Mouse (Mus musculus) heart, postnatal 0 days (tissue): ENCODE results near the gene Klrg2.

Source experiments
- CTCF ChIP-seq: IDR thresholded peaks from 2 replicates; pipeline ENCODE4 v1.5.1; 2016; ENCODE audit warnings: antibody characterized with exemption, control low read depth, low read depth
- EP300 ChIP-seq: IDR thresholded peaks from 2 replicates; pipeline ENCODE4 v1.6.1; 2016; ENCODE audit warnings: antibody characterized with exemption, low read depth

DNA sequence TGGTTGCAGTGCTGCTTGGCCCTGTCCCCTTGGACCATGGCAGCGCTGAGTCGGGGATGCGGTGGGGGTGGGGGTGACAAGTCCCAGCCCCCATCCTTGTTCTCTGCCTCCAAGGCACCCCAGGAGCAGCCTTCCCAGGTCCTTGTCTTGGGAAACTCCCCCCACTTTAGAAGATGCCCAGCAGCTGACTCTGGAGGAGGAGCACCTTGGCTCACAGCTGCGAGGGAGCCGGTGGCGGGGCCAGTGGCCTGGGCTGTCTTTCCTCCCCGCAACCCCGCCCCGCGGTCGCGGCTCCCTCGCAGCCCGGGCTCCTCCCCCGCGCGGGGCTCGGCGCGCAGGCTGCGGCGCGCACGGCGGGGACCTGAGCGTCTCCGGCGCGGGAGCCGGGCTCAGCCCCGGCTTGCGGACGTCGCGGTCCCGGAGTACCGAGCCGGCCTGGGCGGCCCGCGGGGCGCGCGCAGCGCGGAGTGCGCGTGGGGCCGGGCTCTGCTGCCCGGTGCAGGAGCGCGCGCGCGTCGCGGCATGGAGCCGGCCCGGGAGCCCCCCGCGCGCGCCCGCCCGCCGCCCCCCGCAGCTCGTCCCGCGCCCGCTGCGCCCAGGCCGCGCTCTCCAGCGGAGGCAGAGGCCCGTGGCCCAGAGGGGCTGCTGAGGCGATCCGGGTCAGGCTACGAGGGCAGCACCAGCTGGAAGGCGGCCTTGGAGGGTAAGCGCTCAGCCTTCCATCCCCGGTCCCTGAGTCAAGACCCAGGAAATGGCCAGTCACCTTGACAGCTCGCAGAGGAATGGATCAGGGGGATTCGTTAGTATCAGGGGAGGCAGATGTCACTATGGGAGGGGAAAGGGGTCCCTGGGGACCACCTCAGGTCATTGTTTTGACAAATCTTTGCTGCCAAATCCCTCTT, 25.9 kb upstream of the Klrg2 start, which contains the start of gene Clec2l:
- TF ChIP-seq CTCF (no peak), EP300 (no peak)
